Mouse (Mus musculus) spleen, postnatal 10 days (tissue): ENCODE measurements at regions not wholly inside any gene's neighbourhood (a gene's known extent, or its start where the extent isn't known, plus 50 kb on each side); places are given as distances from the start of the nearest gene placed in this dataset.
A peak's percentile ranks its signal among the peaks of the same experiment; 100 is the strongest.

ENCODE experiments used
- DNase-seq, 2 experiments: peaks; one replicate each; pipeline ENCODE4 v3.0.0; 2021 to 2022; ENCODE audit warnings: low spot score in 2 of 2

GRCm38 (mm10) chrX:12294941-12295340, 134.8 kb upstream of the Bcor start:
- DNase-seq, result no peak

- DNase-seq, result peak; percentile 35 to 57
Measured at GRCm38 (mm10) chrX:12296264-12297053, 136.3 kb upstream of the Bcor start.

GRCm38 (mm10) chrX:12298609-12299008, 138.5 kb upstream of the Bcor start:
- no peak for DNase-seq

- DNase-seq, result no peak
Measured at GRCm38 (mm10) chrX:12299236-12299635, 139.1 kb upstream of the Bcor start.

GRCm38 (mm10) chrX:12304678-12305077, 144.5 kb upstream of the Bcor start:
- no peak for DNase-seq

- no peak for DNase-seq
Measured at GRCm38 (mm10) chrX:12306940-12307339, 146.8 kb upstream of the Bcor start.

GRCm38 (mm10) chrX:12312534-12312933, 152.4 kb upstream of the Bcor start:
- DNase-seq, result peak; percentile 47 to 75

- no peak for DNase-seq
Measured at GRCm38 (mm10) chrX:12315658-12316057, 155.5 kb upstream of the Bcor start.

- peak in 1 of 2 experiments; percentile 34 for DNase-seq
Measured at GRCm38 (mm10) chrX:12317488-12317887, 157.3 kb upstream of the Bcor start.

GRCm38 (mm10) chrX:12318848-12319651, 158.9 kb upstream of the Bcor start:
- no peak for DNase-seq

- no peak for DNase-seq
Measured at GRCm38 (mm10) chrX:12322453-12322852, 162.3 kb upstream of the Bcor start.

GRCm38 (mm10) chrX:12323268-12323667, 163.1 kb upstream of the Bcor start:
- DNase-seq, result no peak

- DNase-seq, result no peak
Measured at GRCm38 (mm10) chrX:12323812-12324211, 163.7 kb upstream of the Bcor start.

- no peak for DNase-seq
Measured at GRCm38 (mm10) chrX:12327464-12327863, 167.3 kb upstream of the Bcor start.

GRCm38 (mm10) chrX:12340561-12340960, 180.4 kb upstream of the Bcor start:
- DNase-seq, result no peak

- no peak for DNase-seq
Measured at GRCm38 (mm10) chrX:12341356-12341965, 181.3 kb upstream of the Bcor start.

- no peak for DNase-seq
Measured at GRCm38 (mm10) chrX:12344805-12345555, 184.8 kb upstream of the Bcor start.

GRCm38 (mm10) chrX:12346856-12347255, 186.7 kb upstream of the Bcor start:
- no peak for DNase-seq

- peak; percentile 14 to 40 for DNase-seq
Measured at GRCm38 (mm10) chrX:12348117-12348516, 188.0 kb upstream of the Bcor start.

- no peak for DNase-seq
Measured at GRCm38 (mm10) chrX:12354875-12355274, 194.7 kb upstream of the Bcor start.

- DNase-seq, result no peak
Measured at GRCm38 (mm10) chrX:12358026-12358425, 197.9 kb upstream of the Bcor start.
